Mouse (Mus musculus): Measurements from ENCODE around the gene Atp5c1.

DNA sequence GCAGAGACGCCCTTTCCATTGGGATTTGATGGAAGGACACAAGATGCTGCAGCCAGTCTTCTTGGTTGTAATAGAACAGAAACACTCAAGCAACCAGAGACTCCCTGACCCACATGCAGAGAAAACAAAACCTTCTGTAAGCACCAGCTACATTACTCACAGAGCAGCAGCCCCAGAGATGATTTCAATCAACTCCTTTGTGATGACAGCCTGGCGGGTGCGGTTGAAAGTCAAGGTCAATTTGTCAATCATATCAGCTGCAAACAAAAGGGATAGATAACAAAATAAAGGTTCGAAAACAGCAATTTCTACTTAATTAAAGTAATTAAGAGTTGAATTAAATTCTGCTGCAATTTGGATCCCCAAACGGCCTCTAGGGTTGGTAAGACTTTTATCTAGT, 21.5 kb downstream of the Atp5c1 start:
- no peak for TF ChIP-seq CTCF (conservative IDR thresholded peaks at IDR 0.05; ENCODE audit: insufficient read depth, insufficient read length, low read depth, low read length)
- TF ChIP-seq POLR2A (IDR thresholded peaks at IDR 0.05; ENCODE audit: low read depth, low read length), result no peak

Data from kidney, adult 2 months (tissue).